Mouse (Mus musculus) CH12.LX (cell line): ENCODE measurements around the gene Mmgt2. TPM values are rescaled to one million over a fixed set of nuclear protein-coding genes. Genes with fewer than 3 reads are reported as not detected.
A peak's percentile ranks its signal among the peaks of the same experiment; 100 is the strongest.

ENCODE experiments used
- DNase-seq: peaks from one replicate; pipeline ENCODE4 v3.0.0-alpha.2; 2013; ENCODE audit errors: extremely low read depth
- H3K27ac ChIP-seq: 2 replicates; pipeline ENCODE4 v1.5.1; 2012; ENCODE audit warnings: low read depth, mild to moderate bottlenecking, control low read depth, moderate library complexity; ENCODE audit not compliant: insufficient read depth
- H3K27me3 ChIP-seq: replicated peaks from 2 replicates; pipeline ENCODE3; 2012; ENCODE audit warnings: inconsistent platforms
- H3K36me3 ChIP-seq, 2 experiments: replicated peaks in 1 of 2; 2 replicates each; pipeline versions ENCODE3 to v1.6.1; 2012; ENCODE audit warnings: inconsistent platforms in 1 of 2, low read length in 1 of 2, mild to moderate bottlenecking in 1 of 2, mixed read lengths in 1 of 2, moderate library complexity in 1 of 2; ENCODE audit not compliant: control insufficient read depth in 1 of 2, insufficient read depth in 1 of 2
- H3K4me1 ChIP-seq, 2 experiments: 2 replicates each; pipeline ENCODE4 v1.6.1; 2012; ENCODE audit warnings: inconsistent platforms in 1 of 2, moderate library complexity in 1 of 2; ENCODE audit not compliant: insufficient read depth in 2 of 2, control insufficient read depth in 1 of 2
- H3K4me2 ChIP-seq: 2 replicates; pipeline ENCODE4 v1.6.1; 2012; ENCODE audit warnings: low read depth, mild to moderate bottlenecking, control low read depth; ENCODE audit not compliant: poor library complexity, insufficient read depth, severe bottlenecking
- H3K4me3 ChIP-seq, 3 experiments: fragments of 150-350 bp in 1 of 3; sonication (generic) in 1 of 3; replicated peaks in 1 of 3; 2 replicates each; pipeline versions ENCODE3 to v1.5.1; 2011 to 2012; ENCODE audit warnings: low read depth in 2 of 3, low read length in 2 of 3, mild to moderate bottlenecking in 2 of 3, moderate library complexity in 2 of 3, control low read depth in 1 of 3, improper control_type of control experiment in 1 of 3, inconsistent platforms in 1 of 3, mixed read lengths in 1 of 3; ENCODE audit not compliant: poor library complexity in 1 of 3
- H3K79me2 ChIP-seq: replicated peaks from 2 replicates; pipeline ENCODE4 v1.6.1; 2012; ENCODE audit warnings: mild to moderate bottlenecking, moderate library complexity; ENCODE audit not compliant: control insufficient read depth, poor library complexity, insufficient read depth, severe bottlenecking; ENCODE audit errors: extremely low read depth
- H3K9ac ChIP-seq: 2 replicates; pipeline ENCODE4 v1.6.1; 2012; ENCODE audit warnings: low read depth, mild to moderate bottlenecking, control low read depth, moderate library complexity; ENCODE audit not compliant: insufficient read depth
- H3K9me3 ChIP-seq: replicated peaks from 2 replicates; pipeline ENCODE3; 2012; ENCODE audit warnings: low read length, inconsistent platforms, mixed read lengths
- CTCF ChIP-seq, 2 experiments: IDR thresholded peaks in 1 of 2; conservative IDR thresholded peaks in 1 of 2; 2 replicates each; pipeline ENCODE4 v1.5.1; 2011 to 2012; ENCODE audit warnings: low read depth in 2 of 2, low read length in 2 of 2, improper control_type of control experiment in 1 of 2, inconsistent platforms in 1 of 2, mild to moderate bottlenecking in 1 of 2, moderate library complexity in 1 of 2
- E2F4 ChIP-seq: IDR thresholded peaks from 2 replicates; pipeline ENCODE4 v1.6.1; 2011; ENCODE audit warnings: low read depth, low read length, improper control_type of control experiment; ENCODE audit not compliant: insufficient replicate concordance
- ELF1 ChIP-seq: IDR thresholded peaks from 2 replicates; pipeline ENCODE4 v1.6.1; 2014; ENCODE audit warnings: low read depth, mild to moderate bottlenecking, inconsistent platforms, low read length, improper control_type of control experiment
- EP300 ChIP-seq: IDR thresholded peaks from 2 replicates; pipeline ENCODE4 v1.6.1; 2011; ENCODE audit warnings: low read length, improper control_type of control experiment
- HCFC1 ChIP-seq: IDR thresholded peaks from 2 replicates; pipeline ENCODE4 v1.6.1; 2012; ENCODE audit warnings: low read depth, mild to moderate bottlenecking, inconsistent platforms, low read length, improper control_type of control experiment
- IRF4 ChIP-seq: IDR thresholded peaks from 2 replicates; pipeline ENCODE4 v1.6.1; 2014; ENCODE audit warnings: low read depth, mild to moderate bottlenecking, inconsistent platforms, low read length, improper control_type of control experiment
- JUND ChIP-seq: conservative IDR thresholded peaks from 2 replicates; pipeline ENCODE4 v1.6.1; 2011; ENCODE audit warnings: low read depth, low read length, improper control_type of control experiment
- KAT2A ChIP-seq: IDR thresholded peaks from 2 replicates; pipeline ENCODE4 v1.6.1; 2012; ENCODE audit warnings: low read length, improper control_type of control experiment, inconsistent platforms; ENCODE audit not compliant: insufficient replicate concordance
- MAFK ChIP-seq: IDR thresholded peaks from 2 replicates; pipeline ENCODE4 v1.6.1; 2011; ENCODE audit warnings: low read length, improper control_type of control experiment; ENCODE audit not compliant: insufficient replicate concordance
- MAZ ChIP-seq: IDR thresholded peaks from 2 replicates; pipeline ENCODE4 v1.6.1; 2012; ENCODE audit warnings: low read depth, mild to moderate bottlenecking, inconsistent platforms, low read length, improper control_type of control experiment, moderate library complexity
- MEF2A ChIP-seq: IDR thresholded peaks from 2 replicates; pipeline ENCODE4 v1.6.1; 2014; ENCODE audit warnings: low read depth, mild to moderate bottlenecking, inconsistent platforms, low read length, improper control_type of control experiment, borderline replicate concordance
- MXI1 ChIP-seq: IDR thresholded peaks from 2 replicates; pipeline ENCODE4 v1.6.1; 2011; ENCODE audit warnings: mild to moderate bottlenecking, low read depth, low read length, improper control_type of control experiment
- NELFE ChIP-seq: IDR thresholded peaks from 2 replicates; pipeline ENCODE4 v1.6.1; 2011; ENCODE audit warnings: low read depth, low read length, improper control_type of control experiment
- PAX5 ChIP-seq: IDR thresholded peaks from 2 replicates; pipeline ENCODE4 v1.6.1; 2012; ENCODE audit warnings: low read length, inconsistent platforms, mixed read lengths
- POLR2A ChIP-seq: IDR thresholded peaks from 2 replicates; pipeline ENCODE4 v1.6.1; 2011; ENCODE audit warnings: low read depth, mild to moderate bottlenecking, improper control_type of control experiment, low read length
- RCOR1 ChIP-seq: conservative IDR thresholded peaks from 2 replicates; pipeline ENCODE4 v1.6.1; 2012; ENCODE audit warnings: low read depth, mild to moderate bottlenecking, inconsistent platforms, low read length, improper control_type of control experiment
- SMC3 ChIP-seq: IDR thresholded peaks from 2 replicates; pipeline ENCODE4 v1.6.1; 2011; ENCODE audit warnings: low read depth, low read length, improper control_type of control experiment
- TBP ChIP-seq: conservative IDR thresholded peaks from 2 replicates; pipeline ENCODE4 v1.6.1; 2011; ENCODE audit warnings: low read depth, low read length, improper control_type of control experiment
- ZMIZ1 ChIP-seq: IDR thresholded peaks from 2 replicates; pipeline ENCODE4 v1.6.1; 2012; ENCODE audit warnings: low read depth, mild to moderate bottlenecking, inconsistent platforms, low read length, improper control_type of control experiment
- ZNF384 ChIP-seq: IDR thresholded peaks from 2 replicates; pipeline ENCODE4 v1.6.1; 2012; ENCODE audit warnings: low read depth, low read length, improper control_type of control experiment, inconsistent platforms
- dilution Hi-C: fragments of 300-500 bp; cut with MboI; formaldehyde crosslinking; loops from 2 replicates; pipeline ENCODE4 v1.14.3; 2020; ENCODE audit warnings: low sequenced_read_pairs; ENCODE audit not compliant: extremely low pct_unique_long_range_greater_than_20kb, extremely low pct_ligation_motif_present
- in situ Hi-C: fragments of 300-500 bp; cut with MboI; formaldehyde crosslinking; loops from 3 replicates; pipeline ENCODE4 v1.14.3; 2019; ENCODE audit warnings: low sequenced_read_pairs, low pct_ligation_motif_present, low pct_unique_long_range_greater_than_20kb, mixed read lengths
- polyA plus RNA-seq: library from polyadenylated mRNA; unstranded; fragments of >175 nt; gene quantifications from 2 replicates; pipeline ENCODE4 v1.2.1, GENCODE M21; 2012; ENCODE audit warnings: low read depth; ENCODE audit not compliant: insufficient read length
- total RNA-seq, 2 experiments: library from RNA; depleted of rRNA; stranded (reverse); fragments of 300-350 nt in 1 of 2; fragments of >200 nt in 1 of 2; gene quantifications; 2 replicates each; pipeline ENCODE4 v1.2.3; 2012 to 2014

Gene Mmgt2
- total and polyA plus RNA-seq, 3 experiments, result 49.2 to 65.9 (median 60.7) TPM

- Histone ChIP-seq H3K27ac (no peak overlapping the region), H3K36me3 (no peaks in the 10 kb centered on the region), H3K79me2 (no peaks in the 10 kb centered on the region), H3K4me3 (no peak overlapping the region), H3K27me3 (no peaks in the 10 kb centered on the region), H3K4me2 (no peak overlapping the region), H3K9me3 (no peaks in the 10 kb centered on the region), H3K4me1 (peaks cover 4 to 19% of the 10 kb centered on the region in 2 experiments; a peak in 3 of 4 replicates), H3K9ac (no peak overlapping the region)
- no peak for DNase-seq
- in situ Hi-C loops, result loop anchor here (5.0 kb wide), 1 partner anchor 64 kb away; no protein-coding TSS in a partner anchor
- no peak for TF ChIP-seq MAFK
- dilution Hi-C loops, result no loop called here
These were observed 27.8 kb downstream of the Mmgt2 start for GRCm38 (mm10) chr11:62676290-62676596.

DNA sequence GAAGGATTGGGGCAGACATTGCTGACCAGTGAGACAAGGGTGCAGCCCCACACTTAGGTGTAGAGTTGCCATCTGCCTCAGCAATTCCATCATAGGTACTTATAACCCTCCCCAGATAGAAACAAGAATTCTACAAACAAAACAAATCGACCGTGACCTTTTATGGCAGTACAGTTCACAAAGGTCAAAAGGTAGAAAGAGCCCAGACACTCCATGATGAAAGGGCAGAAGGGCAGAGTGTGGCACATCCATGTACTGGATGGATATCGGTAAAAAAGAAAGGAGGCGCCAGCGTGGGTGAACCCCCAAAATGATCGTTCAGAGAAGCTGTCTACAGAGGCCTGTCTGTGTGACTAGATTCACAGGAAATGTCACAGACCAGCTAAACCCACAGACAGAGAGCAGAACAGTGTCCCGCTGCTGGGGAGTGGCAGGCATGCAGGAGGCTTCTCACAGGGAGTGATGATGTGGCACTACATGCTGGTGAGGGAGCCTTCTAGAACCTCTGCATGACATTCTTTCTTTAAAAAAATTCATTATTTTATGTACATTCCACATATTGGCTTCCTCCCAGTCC lies 30.4 kb downstream of the Mmgt2 start:
- in situ Hi-C loops (loop anchor here (5.0 kb wide), 1 partner anchor 67 kb away; no protein-coding TSS in a partner anchor), dilution Hi-C loops (no loop called here)
- no peaks in the 10 kb centered on the region for H3K36me3 ChIP-seq
- no peak overlapping the region for H3K4me2 ChIP-seq
- H3K79me2 ChIP-seq, result no peaks in the 10 kb centered on the region
- TF ChIP-seq HCFC1 (no peak), E2F4 (no peak), ZMIZ1 (no peak), SMC3 (no peak), MEF2A (no peak), POLR2A (no peak), MXI1 (no peak), ELF1 (no peak), JUND (no peak), NELFE (no peak), TBP (no peak), CTCF (conservative IDR thresholded peaks at IDR 0.05 in 1 of 2, IDR thresholded peaks at IDR 0.05 in 1 of 2; ENCODE audit: low read depth in 2 of 2, low read length in 2 of 2) (no peak)
- no peaks in the 10 kb centered on the region for H3K27me3 ChIP-seq
- no peak for DNase-seq
- H3K9me3 ChIP-seq, result no peaks in the 10 kb centered on the region
- H3K4me1 ChIP-seq, result peaks cover 0 to 12% of the 10 kb centered on the region in 2 experiments; a peak in 2 of 4 replicates
- H3K27ac ChIP-seq, result no peak overlapping the region
- no peak overlapping the region for H3K9ac ChIP-seq
- H3K4me3 ChIP-seq, result no peak overlapping the region

DNA sequence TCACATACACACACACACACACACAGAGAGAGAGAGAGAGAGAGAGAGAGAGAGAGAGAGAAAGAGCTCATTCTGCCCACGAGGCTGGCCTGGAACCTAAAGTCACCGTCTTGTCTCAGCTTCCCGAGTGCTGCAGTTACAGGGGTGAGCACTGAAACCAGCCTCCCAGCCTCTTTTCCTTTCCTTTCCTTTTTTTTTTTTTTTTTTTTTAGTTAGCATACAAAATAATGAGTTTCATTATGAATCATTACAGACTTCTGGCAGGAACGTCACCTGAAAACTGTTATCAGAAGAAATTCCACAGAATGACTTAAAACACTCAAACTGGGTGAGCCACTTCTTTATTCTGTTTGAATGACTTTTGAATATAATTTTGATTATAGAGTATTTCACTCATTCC lies 31.5 kb downstream of the Mmgt2 start:
- Histone ChIP-seq H3K27me3 (no peaks in the 10 kb centered on the region), H3K9me3 (no peaks in the 10 kb centered on the region), H3K79me2 (no peaks in the 10 kb centered on the region), H3K9ac (no peak overlapping the region), H3K4me1 (peaks cover 0 to 12% of the 10 kb centered on the region in 2 experiments; a peak in 2 of 4 replicates), H3K4me3 (no peak overlapping the region), H3K4me2 (no peak overlapping the region), H3K36me3 (no peaks in the 10 kb centered on the region), H3K27ac (no peak overlapping the region)
- dilution Hi-C loops (no loop called here), in situ Hi-C loops (loop anchor here (5.0 kb wide), 1 partner anchor 68 kb away; no protein-coding TSS in a partner anchor)
- TF ChIP-seq JUND (peak; percentile 83), MAZ (no peak), E2F4 (no peak), EP300 (peak; percentile 38; the same call in 1 of the 2 replicates), IRF4 (peak; percentile 77; the same call in 1 of the 2 replicates), KAT2A (no peak), PAX5 (no peak), ZNF384 (peak; percentile 89), MXI1 (no peak), RCOR1 (no peak)
- DNase-seq, result no peak
